Mouse (Mus musculus) erythroblast, adult 5-6 weeks (primary cell): ENCODE data around the gene 5830473C10Rik. TPM values are rescaled to one million over a fixed set of nuclear protein-coding genes. Genes with fewer than 3 reads are reported as not detected.

Source experiments
- ATAC-seq: replicated peaks from 2 replicates; pipeline ENCODE4 v1.8.0; 2016; ENCODE audit warnings: moderate number of reproducible peaks, mild to moderate bottlenecking, moderate TSS enrichment, inconsistent platforms; ENCODE audit not compliant: poor library complexity, low FRiP score, severe bottlenecking
- total RNA-seq, 2 experiments: library from RNA; stranded (forward) in 1 of 2; stranded (reverse) in 1 of 2; fragments of 150-400 nt in 1 of 2; fragments of 200-764, 138-1000 nt in 1 of 2; gene quantifications; 2 replicates each; pipeline versions ENCODE4 v1.2.3 to v1.2.4; 2015 to 2017; ENCODE audit warnings: low replicate concordance in 2 of 2

The 5830473C10Rik gene
- total RNA-seq (2015; ENCODE audit: low replicate concordance): not detected in 2 replicates
- not detected in 2 replicates for total RNA-seq (2017; ENCODE audit: low replicate concordance)

- ATAC-seq: no peak
Measured at GRCm38 (mm10) chr5:90560743-90561142, at the start of gene 5830473C10Rik. 5830473C10Rik (plus strand) TSS chr5:90561107.

DNA sequence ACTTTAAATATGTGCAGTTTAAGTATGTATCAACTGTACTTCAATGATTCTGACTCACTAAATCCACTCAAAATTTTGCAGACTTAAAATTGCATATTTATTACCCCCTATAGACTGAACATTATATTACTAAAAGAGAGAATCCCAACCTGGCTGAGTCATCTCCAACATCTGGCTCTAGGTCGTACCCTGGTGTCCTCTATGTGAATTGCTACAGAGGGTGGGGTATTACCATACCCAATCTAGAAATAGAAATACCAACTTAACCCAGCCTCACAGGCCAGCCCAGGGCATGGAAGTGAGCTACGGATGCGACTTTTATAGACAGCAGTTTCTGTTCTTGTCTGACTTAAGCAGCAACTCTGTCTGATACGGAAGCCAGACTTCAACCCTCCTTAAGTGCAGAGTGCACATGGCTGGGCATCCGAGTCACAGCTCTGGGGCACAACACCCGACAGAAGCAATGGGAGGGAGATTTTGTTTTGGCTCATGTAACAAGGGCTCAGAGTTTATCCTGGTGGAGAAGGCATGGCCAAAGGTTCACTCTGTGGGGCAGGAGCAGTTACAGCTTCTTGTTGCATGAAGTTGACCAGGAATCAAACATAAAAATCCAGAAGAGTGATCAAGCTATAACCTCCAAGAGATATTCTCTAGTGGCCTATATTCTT is 48.5 kb upstream of the 5830473C10Rik start:
- no peak for ATAC-seq

DNA sequence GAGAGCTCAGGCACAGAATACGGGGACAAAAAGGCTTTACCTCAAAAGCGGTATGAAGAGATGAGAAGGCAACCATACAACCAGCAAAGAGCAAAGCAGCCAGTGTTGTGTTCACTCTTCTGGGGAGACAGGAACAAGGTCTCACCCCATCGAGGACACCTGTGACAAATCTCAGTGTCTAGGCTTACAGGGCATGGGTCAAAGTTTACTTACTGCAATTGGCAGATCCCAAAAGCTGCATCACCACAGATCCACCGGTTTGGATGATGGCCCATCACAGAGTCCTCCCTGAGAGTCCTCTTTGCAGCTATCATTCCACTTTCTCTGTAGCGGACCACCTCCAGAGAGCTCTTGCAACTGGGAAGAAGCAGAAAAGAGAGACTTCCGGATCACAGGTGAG is 45.3 kb upstream of the 5830473C10Rik start:
- no peak for ATAC-seq

DNA sequence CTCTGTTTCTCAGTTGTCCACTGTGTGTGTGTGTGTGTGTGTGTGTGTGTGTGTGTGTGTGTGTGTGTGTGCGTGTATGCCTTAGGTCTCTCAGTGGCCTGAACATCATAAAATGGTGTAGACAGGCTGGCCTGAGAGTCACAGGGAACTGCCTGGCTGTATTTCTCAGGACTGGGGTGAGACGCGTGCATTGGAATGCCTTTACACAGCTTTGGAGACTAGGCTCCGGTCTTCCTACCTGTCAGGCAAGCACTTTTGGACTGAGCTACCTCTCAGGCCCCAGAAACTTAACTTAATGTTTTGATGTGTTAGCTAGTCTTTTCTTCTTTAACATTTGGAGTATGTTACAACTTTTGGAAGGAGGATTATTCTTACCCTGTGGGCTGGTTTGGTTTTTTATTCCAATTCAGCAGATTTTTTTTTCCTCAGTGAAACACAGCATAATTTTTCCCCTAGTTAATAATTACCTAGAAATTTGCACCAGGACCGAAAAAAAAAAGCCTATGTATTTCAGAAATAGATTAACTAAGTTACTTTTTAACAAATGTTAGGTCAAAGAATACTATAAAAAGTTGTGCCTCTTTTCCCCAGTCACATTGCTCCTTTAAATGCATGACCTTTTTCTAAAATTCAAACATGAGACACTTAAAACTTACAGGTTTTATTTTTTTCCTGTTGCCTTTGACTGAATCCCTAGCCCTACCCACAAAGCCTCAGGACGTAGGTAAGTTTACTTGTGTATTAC is 42.4 kb upstream of the 5830473C10Rik start, which contains the start of gene Afm:
Gene Afm, plus strand, starts transcription at position 577 of the 745 bp plus-strand sequence.
- ATAC-seq: no peak

GRCm38 (mm10) chr5:90551191-90551590 is 9.7 kb upstream of the 5830473C10Rik start:
- no peak for ATAC-seq

DNA sequence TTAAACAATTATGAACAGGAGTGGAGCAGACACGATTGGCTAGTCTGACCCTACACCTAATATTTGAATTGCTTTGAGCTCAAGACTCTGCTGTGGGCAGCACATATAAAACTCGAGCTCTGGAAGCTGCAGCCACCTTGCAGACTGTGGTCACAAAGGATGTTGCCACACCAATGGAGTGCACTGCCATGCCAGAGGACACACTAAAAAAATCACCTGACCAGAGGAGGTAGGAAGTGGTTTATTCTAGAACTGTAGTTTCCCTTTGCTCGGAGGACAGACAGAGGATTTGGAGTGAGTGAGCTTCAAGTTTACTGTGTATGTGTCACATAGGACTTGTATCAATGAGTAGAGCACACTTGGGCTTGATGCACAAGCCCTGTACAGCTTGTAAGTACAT is 4.9 kb upstream of the 5830473C10Rik start:
- ATAC-seq: no peak

- no peak for ATAC-seq
Measured at GRCm38 (mm10) chr5:90561721-90562275, 891 bp downstream of the 5830473C10Rik start.

- ATAC-seq: no peak
Measured at GRCm38 (mm10) chr5:90562880-90563279, 2.0 kb downstream of the 5830473C10Rik start.

DNA sequence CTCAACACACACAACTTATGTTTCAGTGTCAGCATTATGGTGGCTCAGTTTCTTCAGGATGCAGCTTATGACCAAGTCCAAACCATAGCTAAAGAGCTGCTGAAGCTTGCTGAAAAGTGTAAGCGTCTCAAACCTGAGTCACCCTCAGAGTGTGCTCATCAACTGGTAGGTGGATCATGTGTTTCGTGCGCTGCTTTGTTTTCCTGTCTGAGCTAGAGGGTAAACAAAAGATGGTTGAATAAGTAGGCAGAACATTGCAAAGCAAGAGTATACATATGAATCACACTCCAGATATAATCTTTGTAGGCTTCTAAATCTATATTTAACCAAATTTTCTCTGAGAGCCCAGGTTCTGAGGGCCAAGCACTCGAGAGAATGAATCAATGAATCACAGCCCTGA is 3.3 kb downstream of the 5830473C10Rik start:
- no peak for ATAC-seq

DNA sequence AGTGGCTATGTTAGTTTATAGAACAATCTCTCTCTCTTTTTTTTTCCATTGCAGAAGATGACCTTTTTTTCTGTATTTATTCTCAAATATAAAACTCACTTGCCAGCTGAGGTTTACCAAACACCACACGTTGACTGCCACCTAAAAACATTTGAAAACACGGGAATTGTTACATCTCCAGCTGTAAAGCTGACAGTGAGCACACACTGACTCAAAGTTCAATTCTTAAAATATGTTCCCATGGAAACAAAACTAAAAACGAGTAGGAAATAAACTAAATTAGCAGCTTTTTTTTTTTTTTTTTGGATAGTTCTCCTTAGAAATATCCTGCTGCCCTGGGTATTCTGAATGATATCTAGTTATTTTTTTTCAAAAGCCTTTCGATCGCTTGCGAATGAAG is 4.3 kb downstream of the 5830473C10Rik start:
- no peak for ATAC-seq

GRCm38 (mm10) chr5:90567788-90568187 is 6.9 kb downstream of the 5830473C10Rik start:
- ATAC-seq: no peak

DNA sequence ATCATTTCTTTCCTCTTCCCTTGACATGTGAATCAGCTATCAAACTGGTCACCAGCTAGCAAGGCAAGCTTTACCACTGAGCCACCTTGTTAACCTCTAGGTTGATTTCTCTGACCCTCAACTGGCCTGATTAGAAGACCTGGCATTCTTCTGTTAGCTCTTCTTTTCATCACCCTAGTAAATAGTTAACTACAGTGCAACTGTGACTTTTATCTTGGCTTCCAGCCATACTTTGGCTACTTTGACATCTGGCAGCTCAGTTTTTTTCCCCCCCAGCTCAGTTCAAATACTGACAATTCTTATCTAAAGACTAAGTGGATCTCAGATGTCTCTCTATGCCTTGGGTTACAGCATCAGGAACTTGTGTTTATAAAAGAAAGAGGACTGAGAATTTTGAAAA is 7.4 kb downstream of the 5830473C10Rik start:
- no peak for ATAC-seq

- no peak for ATAC-seq
Measured at GRCm38 (mm10) chr5:90571216-90571615, 10.3 kb downstream of the 5830473C10Rik start.

DNA sequence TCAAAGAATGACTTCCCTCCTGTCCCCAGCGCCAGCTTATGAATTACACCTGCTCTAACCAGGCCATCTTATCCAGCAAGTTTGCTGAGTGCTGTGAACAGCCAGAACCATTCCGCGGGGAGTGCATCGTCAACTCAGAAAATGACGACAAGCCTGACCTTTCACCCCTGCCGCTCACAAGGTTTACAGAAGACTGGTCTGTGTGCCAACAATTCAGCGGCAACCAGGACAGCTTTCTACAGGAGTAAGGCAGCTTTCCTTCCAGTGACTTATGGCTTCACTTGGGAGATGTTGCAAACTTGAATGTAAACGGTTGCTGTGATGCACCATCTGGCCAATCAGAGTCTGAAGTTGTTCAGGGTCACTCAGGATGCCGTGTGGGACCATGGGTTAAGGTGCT is 16.8 kb downstream of the 5830473C10Rik start:
- ATAC-seq: no peak

DNA sequence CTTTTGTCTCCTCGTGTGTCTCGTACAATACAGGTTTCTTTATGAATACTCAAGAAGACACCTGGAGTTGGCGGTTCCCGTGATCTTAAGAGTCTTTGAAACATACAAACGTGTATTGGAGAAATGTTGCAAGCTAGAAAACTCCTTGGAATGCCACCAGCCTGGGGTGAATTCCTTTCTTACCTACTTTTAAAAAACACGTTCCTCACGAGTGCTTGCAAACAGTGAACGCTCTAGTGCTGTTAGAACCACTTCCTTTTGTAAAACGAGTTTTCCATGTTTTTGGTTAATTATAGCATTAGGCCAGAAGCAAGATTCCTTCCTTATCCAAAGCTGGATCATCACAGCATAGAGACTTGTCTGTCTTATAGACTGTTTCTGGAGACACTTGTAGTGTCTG is 18.6 kb downstream of the 5830473C10Rik start:
- no peak for ATAC-seq

- no peak for ATAC-seq
Measured at GRCm38 (mm10) chr5:90582179-90582578, 21.3 kb downstream of the 5830473C10Rik start.

- ATAC-seq: no peak
Measured at GRCm38 (mm10) chr5:90584799-90585198, 23.9 kb downstream of the 5830473C10Rik start.

- ATAC-seq: no peak
Measured at GRCm38 (mm10) chr5:90586511-90586910, 25.6 kb downstream of the 5830473C10Rik start.

DNA sequence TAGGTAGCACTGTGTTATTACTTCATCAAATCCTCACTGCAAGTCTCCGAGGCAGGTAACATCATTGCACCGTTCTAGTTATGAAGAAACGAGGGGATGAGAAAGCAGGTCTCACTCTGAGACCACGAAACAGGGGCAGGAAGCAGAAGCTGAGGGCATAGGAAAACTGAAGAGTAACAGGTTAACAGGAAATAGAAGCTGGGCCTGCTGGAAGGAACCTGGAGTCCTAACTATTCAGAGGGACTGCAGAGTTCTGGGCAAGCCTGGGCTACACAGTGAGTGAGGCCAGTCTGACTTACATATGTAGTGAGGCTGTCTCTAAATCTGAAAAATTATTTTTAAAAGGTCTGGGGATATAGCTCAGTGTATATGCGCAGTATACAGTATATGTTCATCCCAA is 27.2 kb downstream of the 5830473C10Rik start:
- ATAC-seq: no peak

DNA sequence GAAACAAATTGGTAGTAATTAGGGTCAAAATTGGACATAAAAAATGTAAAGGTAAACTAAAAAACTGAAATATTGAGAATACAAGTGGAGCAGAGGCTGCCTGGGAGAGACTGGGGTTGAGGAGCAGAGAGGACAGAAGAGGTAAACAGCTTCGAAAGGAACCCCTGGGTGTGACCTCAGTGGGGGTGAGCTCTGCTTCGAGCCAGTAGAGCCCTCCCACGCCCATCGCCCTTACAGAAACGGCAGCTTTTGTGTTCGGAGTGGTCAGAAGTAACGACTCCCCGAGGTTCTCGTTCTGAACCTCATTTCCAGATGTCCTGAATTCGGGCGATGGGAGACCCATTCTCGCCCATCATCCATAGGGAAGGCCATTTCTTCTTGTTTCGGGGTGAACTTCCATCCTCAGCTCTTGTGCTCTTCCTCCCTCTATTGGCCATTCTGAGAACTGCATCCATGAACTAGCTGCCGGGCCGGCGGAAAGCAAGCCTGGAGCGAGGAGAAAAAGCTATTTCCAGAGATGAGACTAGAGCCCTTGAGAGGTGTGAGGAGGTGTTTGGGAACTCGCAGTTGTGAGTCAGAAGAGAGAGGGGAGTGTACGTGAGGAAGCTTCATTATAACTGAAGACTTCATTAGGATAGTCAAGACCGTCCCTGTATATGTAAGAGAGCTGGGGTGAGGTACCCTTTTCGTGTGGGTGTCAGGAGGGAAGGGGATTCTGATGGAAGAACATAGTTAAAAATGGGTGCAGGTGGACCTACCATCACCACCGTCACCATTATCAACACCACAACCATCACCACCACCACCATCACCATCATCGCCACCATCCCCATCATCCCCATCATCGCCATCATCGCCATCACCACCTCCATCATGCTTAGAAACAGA is 28.0 kb downstream of the 5830473C10Rik start:
- peak; percentile 74 for ATAC-seq
